Mouse (Mus musculus) MEL (cell line): Measurements from ENCODE around the gene Gna11. TPM values are rescaled to one million over a fixed set of nuclear protein-coding genes. Genes with fewer than 3 reads are reported as not detected.

ENCODE experiments used
- DNase-seq: peaks from one replicate; pipeline ENCODE4 v3.0.0; 2011; ENCODE audit warnings: low read depth, low spot score
- H3K27ac ChIP-seq: 2 replicates; pipeline ENCODE4 v1.5.1; 2012; ENCODE audit warnings: low read depth, mild to moderate bottlenecking, control low read depth, low read length, moderate library complexity; ENCODE audit not compliant: control insufficient read depth
- H3K27me3 ChIP-seq, 2 experiments: fragments of 150-350 bp in 1 of 2; sonication (generic) in 1 of 2; 2 replicates each; pipeline ENCODE4 v1.6.1; 2012; ENCODE audit warnings: low read length in 2 of 2, mild to moderate bottlenecking in 2 of 2, improper control_type of control experiment in 1 of 2, moderate library complexity in 1 of 2; ENCODE audit not compliant: insufficient read depth in 2 of 2, control insufficient read depth in 1 of 2
- H3K36me3 ChIP-seq, 2 experiments: 2 replicates each; pipeline ENCODE4 v1.6.1; 2012 to 2014; ENCODE audit warnings: low read length in 2 of 2, improper control_type of control experiment in 1 of 2, inconsistent platforms in 1 of 2, mild to moderate bottlenecking in 1 of 2; ENCODE audit not compliant: insufficient read depth in 2 of 2, control insufficient read depth in 1 of 2
- H3K4me1 ChIP-seq, 2 experiments: fragments of 150-350 bp in 1 of 2; sonication (generic) in 1 of 2; 2 replicates each; pipeline ENCODE4 v1.6.1; 2012; ENCODE audit warnings: low read length in 2 of 2, improper control_type of control experiment in 1 of 2, mild to moderate bottlenecking in 1 of 2; ENCODE audit not compliant: insufficient read depth in 2 of 2, control insufficient read depth in 1 of 2
- H3K4me3 ChIP-seq, 2 experiments: fragments of 150-350 bp in 1 of 2; sonication (generic) in 1 of 2; 2 replicates each; pipeline ENCODE4 v1.5.1; 2012; ENCODE audit warnings: low read depth in 2 of 2, low read length in 2 of 2, mild to moderate bottlenecking in 2 of 2, moderate library complexity in 2 of 2, control low read depth in 1 of 2, improper control_type of control experiment in 1 of 2; ENCODE audit not compliant: control insufficient read depth in 1 of 2, insufficient read depth in 1 of 2
- H3K79me2 ChIP-seq: 2 replicates; pipeline ENCODE4 v1.6.1; 2012; ENCODE audit warnings: mild to moderate bottlenecking, low read length, moderate library complexity; ENCODE audit not compliant: control insufficient read depth, poor library complexity, insufficient read depth
- H3K9ac ChIP-seq: 2 replicates; pipeline ENCODE4 v1.6.1; 2012; ENCODE audit warnings: low read depth, mild to moderate bottlenecking, control low read depth, low read length, moderate library complexity; ENCODE audit not compliant: control insufficient read depth, poor library complexity, severe bottlenecking
- H3K9me3 ChIP-seq: fragments of 150-350 bp; sonication (generic); replicated peaks from 2 replicates; pipeline ENCODE4 v1.6.1; 2012; ENCODE audit warnings: mild to moderate bottlenecking, low read length, improper control_type of control experiment, moderate library complexity; ENCODE audit not compliant: insufficient read depth
- BHLHE40 ChIP-seq: IDR thresholded peaks from 2 replicates; pipeline ENCODE4 v1.6.1; 2012; ENCODE audit warnings: low read depth, mild to moderate bottlenecking, inconsistent platforms, low read length, improper control_type of control experiment, borderline replicate concordance
- CHD1 ChIP-seq: IDR thresholded peaks from 2 replicates; pipeline ENCODE4 v1.6.1; 2012; ENCODE audit warnings: low read depth, mild to moderate bottlenecking, inconsistent platforms, low read length, improper control_type of control experiment
- CHD2 ChIP-seq: IDR thresholded peaks from 2 replicates; pipeline ENCODE4 v1.6.1; 2011; ENCODE audit warnings: low read length, improper control_type of control experiment
- CTCF ChIP-seq, 3 experiments: IDR thresholded peaks in 2 of 3; conservative IDR thresholded peaks in 1 of 3; 2 replicates each; pipeline ENCODE4 v1.5.1; 2011 to 2012; ENCODE audit warnings: low read length in 3 of 3, low read depth in 2 of 3, mild to moderate bottlenecking in 2 of 3, improper control_type of control experiment in 1 of 3, inconsistent platforms in 1 of 3, mixed read lengths in 1 of 3, moderate library complexity in 1 of 3; ENCODE audit not compliant: control insufficient read depth in 1 of 3, insufficient read depth in 1 of 3, poor library complexity in 1 of 3, severe bottlenecking in 1 of 3
- ELF1 ChIP-seq: IDR thresholded peaks from 2 replicates; pipeline ENCODE4 v1.6.1; 2014; ENCODE audit warnings: low read depth, mild to moderate bottlenecking, inconsistent platforms, low read length, improper control_type of control experiment, moderate library complexity
- ETS1 ChIP-seq: IDR thresholded peaks from 2 replicates; pipeline ENCODE4 v1.6.1; 2012; ENCODE audit warnings: low read depth, mild to moderate bottlenecking, inconsistent platforms, low read length, improper control_type of control experiment, moderate library complexity
- GABPA ChIP-seq: IDR thresholded peaks from 2 replicates; pipeline ENCODE4 v1.6.1; 2012; ENCODE audit warnings: low read depth, mild to moderate bottlenecking, inconsistent platforms, low read length, improper control_type of control experiment, moderate library complexity
- HCFC1 ChIP-seq: IDR thresholded peaks from 2 replicates; pipeline ENCODE4 v1.6.1; 2012; ENCODE audit warnings: low read depth, mild to moderate bottlenecking, inconsistent platforms, low read length, improper control_type of control experiment, moderate library complexity
- JUND ChIP-seq: IDR thresholded peaks from 2 replicates; pipeline ENCODE4 v1.6.1; 2011; ENCODE audit warnings: low read depth, mild to moderate bottlenecking, improper control_type of control experiment, low read length
- MAFK ChIP-seq: IDR thresholded peaks from 2 replicates; pipeline ENCODE4 v1.6.1; 2011; ENCODE audit warnings: low read depth, mild to moderate bottlenecking, low read length, improper control_type of control experiment, borderline replicate concordance
- MXI1 ChIP-seq: IDR thresholded peaks from 2 replicates; pipeline ENCODE4 v1.6.1; 2011; ENCODE audit warnings: mild to moderate bottlenecking, low read depth, low read length, improper control_type of control experiment
- MYB ChIP-seq: IDR thresholded peaks from 2 replicates; pipeline ENCODE4 v1.6.1; 2011; ENCODE audit warnings: mild to moderate bottlenecking, low read depth, low read length, improper control_type of control experiment
- NRF1 ChIP-seq: IDR thresholded peaks from 2 replicates; pipeline ENCODE4 v1.6.1; 2014; ENCODE audit warnings: low read depth, mild to moderate bottlenecking, inconsistent platforms, low read length, improper control_type of control experiment, moderate library complexity; ENCODE audit not compliant: poor library complexity, insufficient read depth, severe bottlenecking
- POLR2AphosphoS2 ChIP-seq: IDR thresholded peaks from 2 replicates; pipeline ENCODE4 v1.6.1; 2011; ENCODE audit warnings: low read length, improper control_type of control experiment
- POLR2AphosphoS5 ChIP-seq: IDR thresholded peaks from 2 replicates; pipeline ENCODE4 v1.6.1; 2012; ENCODE audit warnings: low read depth, borderline replicate concordance, mild to moderate bottlenecking, inconsistent platforms, low read length, moderate library complexity, mixed read lengths
- RAD21 ChIP-seq: IDR thresholded peaks from 2 replicates; pipeline ENCODE4 v1.6.1; 2011; ENCODE audit warnings: mild to moderate bottlenecking, low read depth, low read length, improper control_type of control experiment
- SIN3A ChIP-seq: IDR thresholded peaks from 2 replicates; pipeline ENCODE4 v1.6.1; 2012; ENCODE audit warnings: low read length, improper control_type of control experiment, inconsistent platforms
- SMC3 ChIP-seq: IDR thresholded peaks from 2 replicates; pipeline ENCODE4 v1.6.1; 2011; ENCODE audit warnings: low read depth, low read length, improper control_type of control experiment
- TAL1 ChIP-seq: IDR thresholded peaks from 2 replicates; pipeline ENCODE4 v1.6.1; 2012; ENCODE audit warnings: mild to moderate bottlenecking, inconsistent platforms, low read length, moderate library complexity, mixed read lengths
- TCF12 ChIP-seq: IDR thresholded peaks from 2 replicates; pipeline ENCODE4 v1.6.1; 2014; ENCODE audit warnings: low read depth, mild to moderate bottlenecking, inconsistent platforms, low read length, improper control_type of control experiment, moderate library complexity
- UBTF ChIP-seq: IDR thresholded peaks from 2 replicates; pipeline ENCODE4 v1.6.1; 2012; ENCODE audit warnings: low read depth, mild to moderate bottlenecking, inconsistent platforms, low read length, improper control_type of control experiment, moderate library complexity, borderline replicate concordance; ENCODE audit not compliant: insufficient read depth
- USF1 ChIP-seq: IDR thresholded peaks from 2 replicates; pipeline ENCODE4 v1.6.1; 2014; ENCODE audit warnings: low read depth, mild to moderate bottlenecking, inconsistent platforms, low read length, improper control_type of control experiment, moderate library complexity
- USF2 ChIP-seq, 2 experiments: IDR thresholded peaks; 2 replicates each; pipeline ENCODE4 v1.6.1; 2011 to 2012; ENCODE audit warnings: improper control_type of control experiment in 2 of 2, low read length in 2 of 2, borderline replicate concordance in 1 of 2, inconsistent platforms in 1 of 2, low read depth in 1 of 2, mild to moderate bottlenecking in 1 of 2; ENCODE audit not compliant: insufficient read depth in 1 of 2
- ZC3H11A ChIP-seq: IDR thresholded peaks from 2 replicates; pipeline ENCODE4 v1.6.1; 2012; ENCODE audit warnings: low read depth, mild to moderate bottlenecking, inconsistent platforms, low read length, improper control_type of control experiment
- ZKSCAN1 ChIP-seq: IDR thresholded peaks from 2 replicates; pipeline ENCODE4 v1.6.1; 2012; ENCODE audit warnings: low read depth, mild to moderate bottlenecking, inconsistent platforms, low read length, improper control_type of control experiment, moderate library complexity
- ZMIZ1 ChIP-seq: IDR thresholded peaks from 2 replicates; pipeline ENCODE4 v1.6.1; 2012; ENCODE audit warnings: low read depth, mild to moderate bottlenecking, inconsistent platforms, low read length, improper control_type of control experiment, moderate library complexity
- polyA plus RNA-seq, 2 experiments: library from polyadenylated mRNA; stranded (reverse) in 1 of 2; unstranded in 1 of 2; fragments of >175 nt in 1 of 2; fragments of >200 nt in 1 of 2; gene quantifications; 2 replicates each; pipeline versions ENCODE4 v1.2.1 to v1.2.4; 2012; ENCODE audit warnings: low replicate concordance in 2 of 2, low read depth in 1 of 2; ENCODE audit not compliant: insufficient read length in 2 of 2, insufficient read depth in 1 of 2, missing spikeins in 1 of 2
- total RNA-seq: library from RNA; depleted of rRNA; stranded (reverse); fragments of 300-350 nt; gene quantifications from 2 replicates; pipeline ENCODE4 v1.2.3, GENCODE M21; 2012

The Gna11 gene
- total and polyA plus RNA-seq, 3 experiments = 14.1 to 18.4 TPM; not detected in 1

DNA sequence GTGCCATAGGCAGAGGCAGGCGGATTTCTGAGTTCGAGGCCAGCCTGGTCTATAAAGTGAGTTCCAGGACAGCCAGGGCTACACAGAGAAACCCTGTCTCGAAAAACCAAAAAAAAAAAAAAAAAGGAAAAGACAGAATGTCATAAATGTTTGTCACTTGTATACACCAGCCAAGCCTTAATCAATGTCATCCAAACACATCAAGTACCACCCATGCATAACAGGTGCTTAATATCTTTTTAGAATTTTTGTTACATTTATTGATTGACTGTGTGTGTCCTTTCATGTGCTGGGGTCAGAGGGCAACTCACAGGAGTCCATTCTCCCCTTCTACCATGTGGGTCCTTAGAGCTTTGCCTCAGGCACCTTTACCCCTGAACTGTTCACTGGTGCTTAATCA is 45.0 kb downstream of the Gna11 start, which contains the start of gene S1pr4:
S1pr4 (minus strand) TSS at position 101 of the 400 bp plus-strand sequence.
- Histone ChIP-seq H3K27ac (no peak within 1 kb of the TSS), H3K9ac (no peak within 1 kb of the TSS), H3K4me1 (peaks cover 0 to 21% of the 10 kb centered on the region in 2 experiments; a peak in 3 of 4 replicates), H3K36me3 (peaks cover 0 to 8% of the 10 kb centered on the region in 2 experiments; a peak in 2 of 4 replicates), H3K4me3 (no peak within 1 kb of the TSS), H3K27me3 (no peaks in the 10 kb centered on the region), H3K9me3 (no peaks in the 10 kb centered on the region), H3K79me2 (peaks cover 12% of the 10 kb centered on the region)
- TF ChIP-seq SIN3A (no peak), SMC3 (no peak), POLR2AphosphoS5 (no peak), CHD1 (no peak), BHLHE40 (no peak), MAFK (no peak), POLR2AphosphoS2 (no peak), CTCF (IDR thresholded peaks at IDR 0.05 in 2 of 3, conservative IDR thresholded peaks at IDR 0.05 in 1 of 3; ENCODE audit: control insufficient read depth in 1 of 3, insufficient read depth in 1 of 3, low read depth in 2 of 3, low read length in 3 of 3, poor library complexity in 1 of 3, severe bottlenecking in 1 of 3) (no peak), USF2 (IDR thresholded peaks at IDR 0.05; ENCODE audit: borderline replicate concordance in 1 of 2, insufficient read depth in 1 of 2, low read depth in 1 of 2, low read length in 2 of 2) (no peak), UBTF (no peak), USF1 (no peak), ZC3H11A (no peak), TAL1 (no peak), NRF1 (no peak), RAD21 (no peak), HCFC1 (no peak), ELF1 (no peak), GABPA (no peak), MYB (no peak)
- no peak for DNase-seq

GRCm38 (mm10) chr10:81499250-81499901 is 45.6 kb downstream of the Gna11 start:
- no peak overlapping the region for H3K4me3 ChIP-seq
- peaks cover 0 to 14% of the 10 kb centered on the region in 2 experiments; a peak in 2 of 4 replicates for H3K36me3 ChIP-seq
- DNase-seq = no peak
- H3K79me2 ChIP-seq = peaks cover 18% of the 10 kb centered on the region
- no peak overlapping the region for H3K9ac ChIP-seq
- H3K27ac ChIP-seq = no peak overlapping the region
- peaks cover 0 to 28% of the 10 kb centered on the region in 2 experiments; a peak in 3 of 4 replicates for H3K4me1 ChIP-seq
- no peaks in the 10 kb centered on the region for H3K27me3 ChIP-seq
- TF ChIP-seq MXI1 (no peak), MYB (no peak), ZMIZ1 (no peak), TCF12 (no peak), USF2 (IDR thresholded peaks at IDR 0.05; ENCODE audit: borderline replicate concordance in 1 of 2, insufficient read depth in 1 of 2, low read depth in 1 of 2, low read length in 2 of 2) (no peak), ZKSCAN1 (no peak), CHD2 (no peak), GABPA (no peak), NRF1 (no peak), CHD1 (no peak), ETS1 (no peak), SMC3 (no peak), TAL1 (no peak), POLR2AphosphoS5 (no peak), JUND (no peak)
- TF ChIP-seq, all 39 proteins: peak for 0
- no peaks in the 10 kb centered on the region for H3K9me3 ChIP-seq
